Mouse (Mus musculus) small intestine, adult 2 months (tissue): ENCODE results near the gene Capn2. TPM values are rescaled to one million over a fixed set of nuclear protein-coding genes. Genes with fewer than 3 reads are reported as not detected.

Experiments
- H3K27ac ChIP-seq: fragments of 200-500 bp; 2 replicates; pipeline ENCODE4 v1.5.1; 2012; ENCODE audit warnings: low read depth, low read length, control low read depth, inconsistent platforms; ENCODE audit not compliant: insufficient read depth
- H3K27me3 ChIP-seq: fragments of 200-500 bp; 2 replicates; pipeline ENCODE4 v1.6.1; 2012; ENCODE audit warnings: mild to moderate bottlenecking, moderate library complexity, low read length, inconsistent platforms; ENCODE audit not compliant: control insufficient read depth, insufficient read depth
- H3K36me3 ChIP-seq: fragments of 200-500 bp; 2 replicates; pipeline ENCODE4 v1.6.1; 2012; ENCODE audit warnings: mild to moderate bottlenecking, low read length, control low read depth, inconsistent platforms; ENCODE audit not compliant: control insufficient read depth, insufficient read depth
- H3K4me1 ChIP-seq: fragments of 200-500 bp; 2 replicates; pipeline ENCODE4 v1.6.1; 2012; ENCODE audit warnings: low read length, inconsistent platforms, mixed read lengths; ENCODE audit not compliant: control insufficient read depth, insufficient read depth, insufficient read length
- H3K4me3 ChIP-seq: fragments of 200-500 bp; 2 replicates; pipeline ENCODE4 v1.5.1; 2012; ENCODE audit warnings: low read depth, mild to moderate bottlenecking, control low read depth, inconsistent platforms, low read length, moderate library complexity
- CTCF ChIP-seq: fragments of 200-500 bp; IDR thresholded peaks from 2 replicates; pipeline ENCODE4 v1.5.1; 2012; ENCODE audit warnings: low read depth, mild to moderate bottlenecking, control low read depth, inconsistent platforms, low read length, moderate library complexity, mixed read lengths; ENCODE audit not compliant: insufficient replicate concordance, insufficient read length; ENCODE audit errors: extremely low read depth
- POLR2A ChIP-seq: fragments of 200-500 bp; IDR thresholded peaks from 2 replicates; pipeline ENCODE4 v1.6.1; 2012; ENCODE audit warnings: low read depth, mild to moderate bottlenecking, control low read depth, inconsistent platforms, low read length, moderate library complexity
- WGBS: fragments of 180-500 bp; shearing (Covaris S2); methylation state at CpG from one replicate; pipeline ENCODE4 v1.1.7; 2018; 5-methylcytosine and 5-hydroxymethylcytosine counted together
- polyA plus RNA-seq: library from polyadenylated mRNA; depleted of rRNA; stranded (reverse); fragments of >200 nt; gene quantifications from 2 replicates; pipeline ENCODE4 v1.2.3, GENCODE M21; 2012

Gene Capn2
- polyA plus RNA-seq, 1 experiment, result 6.6 TPM

GRCm38 (mm10) chr1:182501815-182502405 lies 15.5 kb downstream of the Capn2 start:
- H3K4me1 ChIP-seq, result peaks cover 35% of the 10 kb centered on the region

GRCm38 (mm10) chr1:182500843-182501242 lies 16.6 kb downstream of the Capn2 start:
- 85% methylated on average over 4 of the region's 4 CpGs for WGBS
- H3K36me3 ChIP-seq, result no peaks in the 10 kb centered on the region
- no peak overlapping the region for H3K4me3 ChIP-seq
- H3K27me3 ChIP-seq, result no peaks in the 10 kb centered on the region
- H3K27ac ChIP-seq, result no peak overlapping the region
- H3K4me1 ChIP-seq, result peaks cover 30% of the 10 kb centered on the region
- no peak for TF ChIP-seq CTCF
- no peak for TF ChIP-seq POLR2A

More at GRCm38 (mm10) chr1:182501815-182502405, 15.5 kb downstream of the Capn2 start:
- H3K27me3 ChIP-seq, result no peaks in the 10 kb centered on the region
- no peak overlapping the region for H3K27ac ChIP-seq
- 85% methylated on average over 7 of the region's 7 CpGs for WGBS
- TF ChIP-seq CTCF, result no peak
- H3K36me3 ChIP-seq, result no peaks in the 10 kb centered on the region
- no peak overlapping the region for H3K4me3 ChIP-seq

GRCm38 (mm10) chr1:182500224-182500623 lies 17.2 kb downstream of the Capn2 start:
- no peaks in the 10 kb centered on the region for H3K36me3 ChIP-seq
- WGBS, result 69% methylated on average over 4 of the region's 4 CpGs
- no peaks in the 10 kb centered on the region for H3K27me3 ChIP-seq
- H3K27ac ChIP-seq, result no peak overlapping the region
- peaks cover 27% of the 10 kb centered on the region for H3K4me1 ChIP-seq
- H3K4me3 ChIP-seq, result no peak overlapping the region
- TF ChIP-seq CTCF, result no peak

- H3K4me3 ChIP-seq, result no peak overlapping the region
- no peaks in the 10 kb centered on the region for H3K27me3 ChIP-seq
- no peak for TF ChIP-seq POLR2A
- no peak for TF ChIP-seq CTCF
- H3K36me3 ChIP-seq, result no peaks in the 10 kb centered on the region
- no peak overlapping the region for H3K27ac ChIP-seq
- WGBS, result 29% methylated on average over 9 of the region's 9 CpGs
- H3K4me1 ChIP-seq, result peaks cover 29% of the 10 kb centered on the region
Observed at GRCm38 (mm10) chr1:182499443-182500089, 17.8 kb downstream of the Capn2 start.

- 52% methylated on average over 4 of the region's 4 CpGs for WGBS
- Histone ChIP-seq H3K27ac (no peak overlapping the region), H3K36me3 (no peaks in the 10 kb centered on the region), H3K4me1 (peaks cover 23% of the 10 kb centered on the region), H3K27me3 (no peaks in the 10 kb centered on the region), H3K4me3 (no peak overlapping the region)
- TF ChIP-seq CTCF (no peak), POLR2A (no peak)
Observed at GRCm38 (mm10) chr1:182497736-182498135, 19.7 kb downstream of the Capn2 start.

- Histone ChIP-seq H3K4me3 (no peak overlapping the region), H3K36me3 (no peaks in the 10 kb centered on the region), H3K4me1 (peaks cover 20% of the 10 kb centered on the region), H3K27me3 (no peaks in the 10 kb centered on the region), H3K27ac (no peak overlapping the region)
- WGBS, result 41% methylated on average over 6 of the region's 6 CpGs
- TF ChIP-seq POLR2A (no peak), CTCF (no peak)
Observed at GRCm38 (mm10) chr1:182496685-182497084, 20.7 kb downstream of the Capn2 start.

GRCm38 (mm10) chr1:182494285-182495145 lies 22.9 kb downstream of the Capn2 start:
- Histone ChIP-seq H3K4me3 (no peak overlapping the region), H3K27ac (peak overlapping the region; percentile 26; the same call in 1 of the 2 replicates), H3K4me1 (peaks cover 9% of the 10 kb centered on the region), H3K36me3 (no peaks in the 10 kb centered on the region), H3K27me3 (no peaks in the 10 kb centered on the region)
- 81% methylated on average over 17 of the region's 17 CpGs for WGBS
- no peak for TF ChIP-seq CTCF
- no peak for TF ChIP-seq POLR2A
